ENCODE assay signal across 9 mouse cellular contexts in genomic region chr14:103537355-103538056, GRCm38 (mm10). TPM values are rescaled to one million over a fixed set of nuclear protein-coding genes. Genes with fewer than 3 reads are reported as not detected.
A peak's percentile ranks its signal among the peaks of the same experiment; 100 is the strongest.
DNase-seq lines count a peak whose midpoint lies in the region; ATAC-seq and TF ChIP-seq lines count a peak whose summit lies in the region.
"Had no signal": no experiment of that assay in that cellular context is flagged by ENCODE, and none has a peak within 500 bp of the region (broad histone marks: within the 10 kb centered on the region; RNA-seq: fewer than 3 reads in every experiment).

No protein-coding gene starts in this region.

- H3K9me3 ChIP-seq in hindbrain, embryonic 12.5 days (replicated peaks): no peaks in the 10 kb centered on the region
- H3K9me3 ChIP-seq in lung, postnatal 0 days (ENCODE audit: low read length): no peaks in the 10 kb centered on the region

- no peak overlapping the region for H3K4me3 ChIP-seq in hindbrain, embryonic 12.5 days
- H3K4me3 ChIP-seq in lung, postnatal 0 days (ENCODE audit: low read depth, low read length): no peak overlapping the region

- 0 out of 2 replicates have a peak, but pooled peaks have one; percentile 24 for ATAC-seq in hindbrain, embryonic 12.5 days (ENCODE audit: low FRiP score)
- no peak for ATAC-seq in lung, postnatal 0 days

- no peaks in the 10 kb centered on the region for H3K27me3 ChIP-seq in hindbrain, embryonic 12.5 days
- H3K27me3 ChIP-seq in lung, postnatal 0 days (replicated peaks; ENCODE audit: insufficient read depth, low read length): no peaks in the 10 kb centered on the region

- WGBS in hindbrain, embryonic 12.5 days: 14% methylated on average over 13 of the region's 13 CpGs
- WGBS in lung, postnatal 0 days: 11% methylated on average over 13 of the region's 13 CpGs

- H3K4me2 ChIP-seq in hindbrain, embryonic 12.5 days (replicated peaks): no peak overlapping the region
- H3K4me2 ChIP-seq in lung, postnatal 0 days (replicated peaks; ENCODE audit: low read depth, low read length): no peak overlapping the region

- TF ChIP-seq CTCF in lung, postnatal 0 days (IDR thresholded peaks at IDR 0.05): peak; percentile 65

- no peak overlapping the region for H3K27ac ChIP-seq in hindbrain, embryonic 12.5 days
- H3K27ac ChIP-seq in lung, postnatal 0 days (ENCODE audit: low read length): no peak overlapping the region

- H3K36me3 ChIP-seq in hindbrain, embryonic 12.5 days: no peaks in the 10 kb centered on the region
- no peaks in the 10 kb centered on the region for H3K36me3 ChIP-seq in lung, postnatal 0 days (ENCODE audit: insufficient read depth, low read length)

- TF ChIP-seq EP300 in lung, postnatal 0 days (IDR thresholded peaks at IDR 0.05): no peak

- H3K9ac ChIP-seq in hindbrain, embryonic 12.5 days: no peak overlapping the region
- H3K9ac ChIP-seq in lung, postnatal 0 days (replicated peaks; ENCODE audit: low read depth): no peak overlapping the region

- DNase-seq in adrenal gland, adult 18-20 months (ENCODE audit: low spot score in 2 of 2): peak; percentile 48 to 53
- no peak for DNase-seq in adrenal gland, postnatal 4 days (ENCODE audit: low spot score in 2 of 2)
- DNase-seq in right cerebral cortex, adult 18-20 months: peak; percentile 43
- no peak for DNase-seq in right cerebral cortex, postnatal 36 days (ENCODE audit: low spot score in 2 of 2)
- peak; percentile 30 to 57 for DNase-seq in cerebellum, postnatal 4 days (ENCODE audit: low spot score in 2 of 2)
- DNase-seq in lung, postnatal 0 days (ENCODE audit: low spot score): peak; percentile 61
- DNase-seq in retina, postnatal 7 days (ENCODE audit: low read depth, low spot score): peak; percentile 48

- H3K4me1 ChIP-seq in hindbrain, embryonic 12.5 days: peaks cover 4% of the 10 kb centered on the region; the same call in 1 of the 2 replicates
- H3K4me1 ChIP-seq in lung, postnatal 0 days (ENCODE audit: insufficient read depth, low read depth, low read length): no peaks in the 10 kb centered on the region

RNA-seq across cellular contexts. Expression of gene Scel, which starts 24.4 kb away (rescaled TPM):
- under 1 TPM; 0.23 to 0.29 TPM for total RNA-seq in adrenal gland, adult 18-20 months (2021)
- under 1 TPM; 0.17 to 0.50 TPM for total RNA-seq in adrenal gland, postnatal 4 days (2021)
- 0.12 and 0.21 TPM in 2 replicates for polyA plus RNA-seq in hindbrain, embryonic 12.5 days (2016; fragmentation: Nextera tagmentation; extraction: Ambion mirVana)
- 8.5 and 9.5 TPM in 2 replicates for polyA plus RNA-seq in lung, postnatal 0 days (2015; fragmentation: Nextera tagmentation; extraction: Ambion mirVana)
- polyA plus RNA-seq: C2C12 had no signal

Comparison
In these comparisons a context has a peak if more than half of its experiments do, and no peak if none do; other contexts are left out.
1. DNase-seq: peak in adrenal gland, adult 18-20 months (2 of 2), right cerebral cortex, adult 18-20 months (single experiment), cerebellum, postnatal 4 days (2 of 2), lung, postnatal 0 days (single experiment) and retina, postnatal 7 days (single experiment); none in adrenal gland, postnatal 4 days (0 of 2) and right cerebral cortex, postnatal 36 days (0 of 2).